Mouse (Mus musculus): ENCODE data around the gene Bco2. TPM values are rescaled to one million over a fixed set of nuclear protein-coding genes. Genes with fewer than 3 reads are reported as not detected.

The Bco2 gene
- polyA plus RNA-seq, 1 experiment from 2014 or later = 0.63 TPM

Other genes with a start within 250 kb of the Bco2 start
- gene Rpl10-ps3, start 210.2 kb downstream of the Bco2 start, polyA plus RNA-seq (2014; fragmentation: Nextera tagmentation; extraction: Ambion mirVana) = 140 and 153 TPM in 2 replicates
- gene Plet1, start 60.7 kb downstream of the Bco2 start, polyA plus RNA-seq (2014; fragmentation: Nextera tagmentation; extraction: Ambion mirVana) = 0.21 TPM in 1 of 2 replicates, not detected in the other
- 77.5 and 93.5 TPM in 2 replicates for gene Pts, start 26.5 kb downstream of the Bco2 start, polyA plus RNA-seq (2014; fragmentation: Nextera tagmentation; extraction: Ambion mirVana)
- gene Il18, start 354 bp downstream of the Bco2 start, polyA plus RNA-seq (2014; fragmentation: Nextera tagmentation; extraction: Ambion mirVana) = 9.6 and 10.3 TPM in 2 replicates
- 0.28 TPM in 1 of 2 replicates, not detected in the other for gene Tex12, start 6.1 kb upstream of the Bco2 start, polyA plus RNA-seq (2014; fragmentation: Nextera tagmentation; extraction: Ambion mirVana)
- gene Sdhd, start 48.6 kb upstream of the Bco2 start, polyA plus RNA-seq (2014; fragmentation: Nextera tagmentation; extraction: Ambion mirVana) = 257 and 262 TPM in 2 replicates
- 318 and 323 TPM in 2 replicates for gene Timm8b, start 48.7 kb upstream of the Bco2 start, polyA plus RNA-seq (2014; fragmentation: Nextera tagmentation; extraction: Ambion mirVana)
- 7.2 and 8.6 TPM in 2 replicates for gene Pih1d2, start 62.1 kb upstream of the Bco2 start, polyA plus RNA-seq (2014; fragmentation: Nextera tagmentation; extraction: Ambion mirVana)
- 23.3 and 24.3 TPM in 2 replicates for gene Nkapd1, start 62.3 kb upstream of the Bco2 start, polyA plus RNA-seq (2014; fragmentation: Nextera tagmentation; extraction: Ambion mirVana)
- gene Dlat, start 104.6 kb upstream of the Bco2 start, polyA plus RNA-seq (2014; fragmentation: Nextera tagmentation; extraction: Ambion mirVana) = 53.2 and 57.7 TPM in 2 replicates
- gene Dixdc1, start 184.3 kb upstream of the Bco2 start, polyA plus RNA-seq (2014; fragmentation: Nextera tagmentation; extraction: Ambion mirVana) = 18.1 and 19.5 TPM in 2 replicates
- gene 2310030G06Rik, start 191.4 kb upstream of the Bco2 start, polyA plus RNA-seq (2014; fragmentation: Nextera tagmentation; extraction: Ambion mirVana) = 0.79 and 2.3 TPM in 2 replicates
- 5.5 and 6.0 TPM in 2 replicates for gene Cryab, start 196.1 kb upstream of the Bco2 start, polyA plus RNA-seq (2014; fragmentation: Nextera tagmentation; extraction: Ambion mirVana)
- gene Hspb2, start 197.2 kb upstream of the Bco2 start, polyA plus RNA-seq (2014; fragmentation: Nextera tagmentation; extraction: Ambion mirVana) = 0.73 TPM in 1 of 2 replicates, not detected in the other
- 12.6 and 14.0 TPM in 2 replicates for gene Fdxacb1, start 213.1 kb upstream of the Bco2 start, polyA plus RNA-seq (2014; fragmentation: Nextera tagmentation; extraction: Ambion mirVana)
- gene Alg9, start 219.8 kb upstream of the Bco2 start, polyA plus RNA-seq (2014; fragmentation: Nextera tagmentation; extraction: Ambion mirVana) = 33.4 and 40.3 TPM in 2 replicates
- gene 1110032A03Rik, start 220.3 kb upstream of the Bco2 start, polyA plus RNA-seq (2014; fragmentation: Nextera tagmentation; extraction: Ambion mirVana) = 28.7 and 31.2 TPM in 2 replicates